Mouse (Mus musculus): ENCODE measurements around the gene Flad1. TPM values are rescaled to one million over a fixed set of nuclear protein-coding genes. Genes with fewer than 3 reads are reported as not detected.

Gene Flad1
- polyA plus RNA-seq (2014; fragmentation: Nextera tagmentation; extraction: Ambion mirVana) = 26.2 and 26.5 TPM in 2 replicates

- H3K36me3 ChIP-seq (ENCODE audit: control insufficient read depth, insufficient read depth, low read length) = 0 out of 2 replicates have a peak, but pooled peaks cover 3% of the 10 kb centered on the region
- 0 out of 2 replicates have a peak within 1 kb of the TSS, but pooled peaks have one; percentile 0 for H3K27ac ChIP-seq (ENCODE audit: low read depth, low read length)
- no peaks in the 10 kb centered on the region for H3K4me1 ChIP-seq (replicated peaks; ENCODE audit: control insufficient read depth, insufficient read depth, low read length)
- peak; percentile 99 for ATAC-seq (ENCODE audit: low FRiP score)
- WGBS = 7% methylated on average over 28 of the region's 28 CpGs
- peak within 1 kb of the TSS; percentile 45 for H3K4me2 ChIP-seq (replicated peaks; ENCODE audit: low read depth, low read length)
- H3K4me3 ChIP-seq (ENCODE audit: low read depth, low read length) = peak within 1 kb of the TSS; percentile 47
- no peaks in the 10 kb centered on the region for H3K9me3 ChIP-seq (ENCODE audit: control insufficient read depth, low read length)
- H3K9ac ChIP-seq (ENCODE audit: low read depth, low read length) = peak within 1 kb of the TSS; percentile 46
- no peaks in the 10 kb centered on the region for H3K27me3 ChIP-seq (ENCODE audit: control insufficient read depth, insufficient read depth, low read length)
- DNase-seq (ENCODE audit: low spot score) = peak; percentile 100
These were observed at the start of gene Flad1 for GRCm38 (mm10) chr3:89411490-89412393. Flad1 (minus strand) TSS chr3:89411870.

- Histone ChIP-seq H3K27me3 (ENCODE audit: control insufficient read depth, insufficient read depth, low read length) (no peaks in the 10 kb centered on the region), H3K4me3 (ENCODE audit: low read depth, low read length) (peak overlapping the region; percentile 72), H3K4me2 (replicated peaks; ENCODE audit: low read depth, low read length) (peak overlapping the region; percentile 68), H3K27ac (ENCODE audit: low read depth, low read length) (peak overlapping the region; percentile 78), H3K4me1 (replicated peaks; ENCODE audit: control insufficient read depth, insufficient read depth, low read length) (0 out of 2 replicates have a peak, but pooled peaks cover 3% of the 10 kb centered on the region), H3K9me3 (ENCODE audit: control insufficient read depth, low read length) (no peaks in the 10 kb centered on the region), H3K36me3 (ENCODE audit: control insufficient read depth, insufficient read depth, low read length) (no peaks in the 10 kb centered on the region), H3K9ac (ENCODE audit: low read depth, low read length) (peak overlapping the region; percentile 86)
- ATAC-seq (ENCODE audit: low FRiP score) (peak; percentile 90), DNase-seq (ENCODE audit: low spot score) (peak; percentile 94)
- 3% methylated on average over 33 of the region's 36 CpGs for WGBS
These were observed 47.5 kb upstream of the Flad1 start for GRCm38 (mm10) chr3:89458965-89459807.

- no peaks in the 10 kb centered on the region for H3K27me3 ChIP-seq (ENCODE audit: control insufficient read depth, insufficient read depth, low read length)
- H3K4me1 ChIP-seq (replicated peaks; ENCODE audit: control insufficient read depth, insufficient read depth, low read length) = 0 out of 2 replicates have a peak, but pooled peaks cover 3% of the 10 kb centered on the region
- peak overlapping the region; percentile 72 for H3K4me3 ChIP-seq (ENCODE audit: low read depth, low read length)
- no peaks in the 10 kb centered on the region for H3K9me3 ChIP-seq (ENCODE audit: control insufficient read depth, low read length)
- peak overlapping the region; percentile 68; the same call in 1 of the 2 replicates for H3K4me2 ChIP-seq (replicated peaks; ENCODE audit: low read depth, low read length)
- ATAC-seq (ENCODE audit: low FRiP score) (peak; percentile 59), DNase-seq (ENCODE audit: low spot score) (no peak)
- no peak overlapping the region for H3K9ac ChIP-seq (ENCODE audit: low read depth, low read length)
- H3K27ac ChIP-seq (ENCODE audit: low read depth, low read length) = no peak overlapping the region
- 49% methylated on average over 13 of the region's 13 CpGs for WGBS
- no peaks in the 10 kb centered on the region for H3K36me3 ChIP-seq (ENCODE audit: control insufficient read depth, insufficient read depth, low read length)
These were observed 46.8 kb upstream of the Flad1 start for GRCm38 (mm10) chr3:89458372-89458964.

- Histone ChIP-seq H3K4me2 (replicated peaks; ENCODE audit: low read depth, low read length) (no peak overlapping the region), H3K36me3 (ENCODE audit: control insufficient read depth, insufficient read depth, low read length) (no peaks in the 10 kb centered on the region), H3K4me3 (ENCODE audit: low read depth, low read length) (no peak overlapping the region), H3K9ac (ENCODE audit: low read depth, low read length) (no peak overlapping the region), H3K27me3 (ENCODE audit: control insufficient read depth, insufficient read depth, low read length) (no peaks in the 10 kb centered on the region), H3K9me3 (ENCODE audit: control insufficient read depth, low read length) (no peaks in the 10 kb centered on the region), H3K4me1 (replicated peaks; ENCODE audit: control insufficient read depth, insufficient read depth, low read length) (0 out of 2 replicates have a peak, but pooled peaks cover 3% of the 10 kb centered on the region), H3K27ac (ENCODE audit: low read depth, low read length) (no peak overlapping the region)
- peak; percentile 43; the same call in 1 of the 2 replicates for ATAC-seq (ENCODE audit: low FRiP score)
- 32% methylated on average over 10 of the region's 10 CpGs for WGBS
- peak; percentile 89 for DNase-seq (ENCODE audit: low spot score)
These were observed 45.3 kb upstream of the Flad1 start for GRCm38 (mm10) chr3:89456726-89457665.

DNA sequence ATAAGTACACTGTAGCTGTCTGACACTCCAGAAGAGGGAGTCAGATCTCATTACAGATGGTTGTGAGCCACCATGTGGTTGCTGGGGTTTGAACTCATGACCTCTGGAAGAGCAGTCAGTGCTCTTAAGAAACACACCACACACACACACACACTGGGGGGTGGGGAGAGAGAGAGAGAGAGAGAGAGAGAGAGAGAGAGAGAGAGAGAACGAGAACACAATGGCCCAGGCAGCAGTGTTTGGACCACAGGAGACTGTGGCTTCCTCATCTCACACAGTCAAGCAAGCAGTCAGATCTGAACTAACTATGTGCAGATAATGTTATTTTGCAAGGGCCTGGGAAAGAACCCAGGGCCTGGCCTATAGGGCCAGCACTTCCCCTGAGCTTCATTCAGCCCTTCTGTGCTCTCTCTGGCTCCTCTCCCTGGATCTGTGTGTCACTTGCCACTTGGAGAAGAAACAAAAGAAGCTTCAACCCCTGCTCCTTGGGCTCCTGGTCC lies 44.2 kb upstream of the Flad1 start:
- no peaks in the 10 kb centered on the region for H3K9me3 ChIP-seq (ENCODE audit: control insufficient read depth, low read length)
- H3K27ac ChIP-seq (ENCODE audit: low read depth, low read length) = no peak overlapping the region
- ATAC-seq (ENCODE audit: low FRiP score) (no peak), DNase-seq (ENCODE audit: low spot score) (no peak)
- H3K27me3 ChIP-seq (ENCODE audit: control insufficient read depth, insufficient read depth, low read length) = no peaks in the 10 kb centered on the region
- no peaks in the 10 kb centered on the region for H3K36me3 ChIP-seq (ENCODE audit: control insufficient read depth, insufficient read depth, low read length)
- H3K4me3 ChIP-seq (ENCODE audit: low read depth, low read length) = no peak overlapping the region
- 67% methylated on average over 1 of the region's 1 CpGs for WGBS
- no peak overlapping the region for H3K9ac ChIP-seq (ENCODE audit: low read depth, low read length)
- no peak overlapping the region for H3K4me2 ChIP-seq (replicated peaks; ENCODE audit: low read depth, low read length)
- 0 out of 2 replicates have a peak, but pooled peaks cover 3% of the 10 kb centered on the region for H3K4me1 ChIP-seq (replicated peaks; ENCODE audit: control insufficient read depth, insufficient read depth, low read length)

- no peak for DNase-seq (ENCODE audit: low spot score)
- H3K4me2 ChIP-seq (replicated peaks; ENCODE audit: low read depth, low read length) = no peak within 1 kb of the TSS
- no peak within 1 kb of the TSS for H3K4me3 ChIP-seq (ENCODE audit: low read depth, low read length)
- WGBS = 68% methylated on average over 10 of the region's 10 CpGs
- H3K9ac ChIP-seq (ENCODE audit: low read depth, low read length) = no peak within 1 kb of the TSS
- H3K27me3 ChIP-seq (ENCODE audit: control insufficient read depth, insufficient read depth, low read length) = no peaks in the 10 kb centered on the region
- no peak within 1 kb of the TSS for H3K27ac ChIP-seq (ENCODE audit: low read depth, low read length)
- H3K36me3 ChIP-seq (ENCODE audit: control insufficient read depth, insufficient read depth, low read length) = no peaks in the 10 kb centered on the region
- no peak for ATAC-seq (ENCODE audit: low FRiP score)
- no peaks in the 10 kb centered on the region for H3K9me3 ChIP-seq (ENCODE audit: control insufficient read depth, low read length)
- 0 out of 2 replicates have a peak, but pooled peaks cover 3% of the 10 kb centered on the region for H3K4me1 ChIP-seq (replicated peaks; ENCODE audit: control insufficient read depth, insufficient read depth, low read length)
These were observed 42.9 kb upstream of the Flad1 start, which contains the start of gene Pmvk for GRCm38 (mm10) chr3:89454401-89455177. Pmvk (plus strand) TSS chr3:89454541.

- H3K9me3 ChIP-seq (ENCODE audit: control insufficient read depth, low read length) = no peaks in the 10 kb centered on the region
- no peak overlapping the region for H3K27ac ChIP-seq (ENCODE audit: low read depth, low read length)
- 88% methylated on average over 1 of the region's 1 CpGs for WGBS
- no peak for DNase-seq (ENCODE audit: low spot score)
- H3K36me3 ChIP-seq (ENCODE audit: control insufficient read depth, insufficient read depth, low read length) = no peaks in the 10 kb centered on the region
- ATAC-seq (ENCODE audit: low FRiP score) = no peak
- no peaks in the 10 kb centered on the region for H3K27me3 ChIP-seq (ENCODE audit: control insufficient read depth, insufficient read depth, low read length)
- no peak overlapping the region for H3K4me3 ChIP-seq (ENCODE audit: low read depth, low read length)
- H3K4me1 ChIP-seq (replicated peaks; ENCODE audit: control insufficient read depth, insufficient read depth, low read length) = 0 out of 2 replicates have a peak, but pooled peaks cover 2% of the 10 kb centered on the region
- no peak overlapping the region for H3K4me2 ChIP-seq (replicated peaks; ENCODE audit: low read depth, low read length)
- H3K9ac ChIP-seq (ENCODE audit: low read depth, low read length) = no peak overlapping the region
These were observed 40.2 kb upstream of the Flad1 start for GRCm38 (mm10) chr3:89451916-89452315.
